Mouse (Mus musculus): ENCODE results near the gene Chpf.

Chpf gene

DNA sequence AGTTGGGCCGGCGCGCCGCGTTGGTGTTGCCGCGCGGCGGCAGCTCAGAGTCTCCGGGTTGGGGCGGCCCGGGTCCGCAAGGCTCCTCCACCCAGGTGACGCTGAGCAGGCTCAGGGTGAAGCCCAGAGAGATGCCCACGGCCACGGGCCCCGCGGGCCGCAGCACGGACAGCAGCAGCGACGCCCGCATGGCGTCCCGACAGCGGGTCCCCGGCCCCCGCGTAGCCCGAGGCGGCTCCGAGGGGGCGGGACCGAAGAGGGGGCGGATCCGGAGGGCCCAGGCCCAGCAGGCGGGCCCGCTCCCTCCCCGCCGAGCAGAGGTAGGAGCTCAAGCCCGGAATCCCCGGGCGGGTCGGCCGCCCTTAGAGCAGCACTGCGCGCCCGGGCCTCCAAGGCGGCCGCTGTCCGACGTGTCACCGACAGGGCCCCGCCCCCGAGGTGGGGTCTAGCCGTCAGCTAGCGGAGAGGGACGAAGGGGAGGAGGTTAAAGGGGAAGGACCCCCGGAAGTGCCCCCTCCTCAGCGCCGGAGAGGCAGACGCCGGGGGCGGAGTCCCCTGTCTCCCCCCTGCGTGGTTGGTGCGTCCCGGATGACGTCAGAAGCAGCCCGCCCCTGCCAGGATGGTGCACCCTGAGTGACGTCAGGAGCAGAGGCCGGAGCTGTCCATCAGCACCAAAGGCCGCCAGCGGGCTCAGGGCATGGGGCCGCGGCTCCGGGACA lies at the start of gene Chpf, which contains the start of gene Tmem198:
Chpf (minus strand) TSS at position 392 of the 719 bp plus-strand sequence.
Tmem198 (plus strand) TSS at position 617 of the 719 bp plus-strand sequence.
- DNase-seq (ENCODE audit: low read depth) = peak; percentile 98

DNA sequence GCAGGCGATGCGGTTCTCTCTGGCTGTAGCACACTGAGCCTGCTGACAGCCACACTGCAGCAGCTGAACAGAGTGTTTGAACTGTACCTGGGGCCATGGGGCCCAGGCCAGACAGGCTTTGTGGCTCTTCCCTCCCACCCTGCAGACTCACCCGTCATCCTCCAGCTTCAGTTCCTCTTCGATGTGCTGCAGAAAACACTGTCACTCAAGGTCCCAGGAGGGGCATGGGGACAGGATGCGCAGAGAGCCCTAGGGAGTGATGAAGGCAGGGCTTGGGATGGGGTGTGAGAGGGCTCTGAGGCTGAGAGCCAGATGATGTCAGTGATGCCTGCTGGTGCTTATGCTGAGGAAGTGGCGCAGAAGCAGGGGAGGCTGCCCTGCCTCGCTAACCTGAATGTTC lies 45.6 kb upstream of the Chpf start:
- no peak for DNase-seq (ENCODE audit: low read depth)

DNA sequence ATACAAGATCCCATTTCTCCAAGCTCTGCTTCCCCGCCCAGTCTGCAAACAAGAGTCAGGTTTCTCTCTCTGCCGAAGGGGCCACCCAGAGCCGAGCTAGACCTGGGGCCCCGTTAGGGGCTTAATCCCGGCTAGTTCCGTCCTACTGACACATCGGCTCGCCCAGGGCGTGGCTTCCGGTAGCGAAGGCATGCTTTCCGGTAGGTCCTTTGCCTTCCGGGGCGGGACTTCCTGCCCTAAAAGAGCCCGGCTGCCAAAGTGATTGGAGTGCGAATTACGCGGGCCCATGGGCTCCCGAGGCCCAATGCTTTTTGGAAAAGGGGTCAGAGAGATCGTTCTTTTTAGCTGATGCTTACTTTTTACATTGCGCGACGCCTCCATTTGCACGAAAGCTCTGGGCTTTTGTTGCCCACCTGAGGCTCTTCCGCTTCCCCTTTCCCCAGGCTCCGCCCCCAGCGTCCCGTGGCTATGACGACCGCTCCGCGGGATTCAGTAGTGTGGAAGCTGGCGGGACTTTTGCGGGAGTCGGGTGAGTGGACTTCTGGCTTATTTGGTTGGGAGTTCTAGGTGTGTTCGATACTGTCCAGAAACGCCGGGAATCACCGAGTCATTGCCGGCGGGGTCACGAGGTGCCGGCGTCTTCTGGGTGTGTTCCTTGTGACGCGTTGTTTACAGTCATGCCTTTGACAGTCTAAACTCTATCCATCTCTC lies 42.4 kb upstream of the Chpf start, which contains the start of gene Stk11ip:
Stk11ip (plus strand) TSS at position 209 of the 711 bp plus-strand sequence.
- DNase-seq (ENCODE audit: low read depth) = peak; percentile 99

DNA sequence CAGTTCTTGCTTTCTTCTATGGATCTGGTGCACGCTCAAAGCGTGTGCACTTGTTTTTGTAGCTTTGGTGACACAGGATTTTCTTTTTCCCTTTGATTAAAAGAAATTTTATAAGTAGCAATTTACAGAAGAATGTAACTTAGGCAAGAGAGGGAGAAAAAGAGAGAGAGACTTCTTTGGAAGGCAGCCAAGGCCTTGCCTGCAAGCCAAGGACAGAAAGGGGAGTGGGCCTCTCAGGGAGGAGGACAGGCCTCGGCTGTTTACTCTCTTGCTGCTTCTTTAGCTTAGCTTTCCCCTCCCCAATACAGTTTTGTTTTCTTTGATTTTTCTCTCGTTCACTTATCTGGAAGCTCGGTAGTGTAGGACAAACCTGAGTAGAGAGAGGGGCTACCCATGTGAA lies 40.5 kb upstream of the Chpf start:
- no peak for DNase-seq (ENCODE audit: low read depth)

DNA sequence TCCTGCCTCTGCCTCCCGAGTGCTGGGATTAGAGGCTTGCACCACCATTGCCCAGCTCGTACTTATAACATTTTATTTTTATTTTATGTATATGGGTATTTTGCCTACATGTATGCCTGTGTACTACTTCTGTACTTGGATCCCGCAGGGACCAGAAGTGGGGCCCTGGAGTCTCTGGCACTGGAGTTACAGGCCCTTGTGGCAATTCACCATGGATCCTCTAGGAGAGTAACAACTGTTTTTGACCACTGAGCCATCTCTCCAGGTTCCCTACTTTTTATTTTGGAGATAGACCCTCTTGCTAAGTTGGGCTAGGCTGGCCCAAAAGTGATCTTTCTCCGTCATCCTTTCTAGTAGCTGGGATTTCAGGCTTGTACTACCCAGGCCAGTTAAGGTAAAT lies 39.3 kb upstream of the Chpf start:
- no peak for DNase-seq (ENCODE audit: low read depth)

DNA sequence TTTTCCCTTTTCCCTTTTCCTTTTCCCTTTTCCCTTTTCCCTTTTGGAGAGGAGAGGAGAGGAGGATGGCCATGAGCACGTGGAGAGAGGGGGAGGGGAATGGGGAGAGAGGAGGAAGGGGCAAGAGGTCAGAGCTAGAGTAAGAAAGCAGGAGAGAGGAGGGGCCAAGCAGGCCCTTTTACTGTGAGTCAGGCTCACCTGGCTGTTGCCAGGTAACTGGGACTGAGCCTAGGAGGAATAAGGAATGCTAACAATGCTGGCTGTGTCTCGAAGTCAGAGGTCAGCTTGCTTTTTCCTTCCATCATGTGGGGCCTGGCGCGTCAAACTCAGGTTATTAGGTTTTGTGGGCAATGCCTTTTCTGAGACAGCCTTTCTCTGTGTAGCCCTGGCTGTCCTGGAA lies 38.9 kb upstream of the Chpf start:
- no peak for DNase-seq (ENCODE audit: low read depth)

DNA sequence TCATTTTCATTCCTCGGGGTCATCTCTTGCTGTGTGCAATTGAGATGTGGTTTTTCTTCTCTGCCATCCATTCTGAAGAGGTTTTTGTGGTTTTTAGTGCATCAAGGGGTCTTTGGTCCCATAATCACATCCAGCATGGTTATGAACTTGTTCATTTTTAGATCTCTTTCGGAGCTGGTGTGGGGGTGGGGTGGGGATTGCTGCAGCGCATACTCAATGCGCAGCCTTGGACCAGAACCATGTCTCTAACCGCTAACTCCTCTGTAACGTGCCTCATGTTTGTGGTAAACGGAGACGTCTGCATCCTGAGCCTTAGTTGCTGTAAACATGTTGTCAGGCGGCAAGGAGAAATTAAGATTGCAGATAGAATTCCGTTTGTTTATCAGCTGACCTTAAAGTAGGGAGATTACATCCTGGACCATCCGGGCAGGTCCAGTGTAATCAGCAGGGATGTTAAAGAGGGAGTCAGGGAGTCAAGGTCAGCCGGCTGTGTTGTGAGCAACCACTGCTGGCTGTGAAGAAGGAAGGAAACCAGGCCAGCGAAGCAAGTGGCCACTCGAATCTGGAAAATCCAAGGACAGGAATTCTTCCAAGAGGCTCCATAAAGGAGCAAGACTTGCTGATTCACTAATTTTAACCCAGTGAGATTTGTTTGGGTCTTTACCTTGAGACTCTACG lies 37.7 kb upstream of the Chpf start:
- DNase-seq (ENCODE audit: low read depth) = no peak

DNA sequence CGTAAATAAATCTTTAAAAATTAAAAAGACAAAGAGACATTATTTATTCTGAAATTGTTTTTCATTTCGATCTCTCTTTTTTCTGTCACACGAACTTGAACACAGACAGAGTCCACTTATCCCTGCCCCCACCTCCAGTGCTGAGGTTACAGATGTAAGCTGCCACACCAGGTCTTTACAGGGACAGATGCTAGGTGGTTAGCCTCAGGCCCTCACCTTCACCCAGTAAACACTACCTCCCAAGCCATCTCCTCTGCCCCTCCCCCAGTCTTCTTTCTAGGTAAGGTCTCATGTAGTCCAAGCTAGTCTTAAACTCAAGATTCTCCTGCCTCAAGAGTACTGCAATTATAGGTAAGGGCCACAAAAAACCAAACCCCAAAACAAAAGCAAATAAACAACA lies 33.4 kb upstream of the Chpf start:
- no peak for DNase-seq (ENCODE audit: low read depth)

DNA sequence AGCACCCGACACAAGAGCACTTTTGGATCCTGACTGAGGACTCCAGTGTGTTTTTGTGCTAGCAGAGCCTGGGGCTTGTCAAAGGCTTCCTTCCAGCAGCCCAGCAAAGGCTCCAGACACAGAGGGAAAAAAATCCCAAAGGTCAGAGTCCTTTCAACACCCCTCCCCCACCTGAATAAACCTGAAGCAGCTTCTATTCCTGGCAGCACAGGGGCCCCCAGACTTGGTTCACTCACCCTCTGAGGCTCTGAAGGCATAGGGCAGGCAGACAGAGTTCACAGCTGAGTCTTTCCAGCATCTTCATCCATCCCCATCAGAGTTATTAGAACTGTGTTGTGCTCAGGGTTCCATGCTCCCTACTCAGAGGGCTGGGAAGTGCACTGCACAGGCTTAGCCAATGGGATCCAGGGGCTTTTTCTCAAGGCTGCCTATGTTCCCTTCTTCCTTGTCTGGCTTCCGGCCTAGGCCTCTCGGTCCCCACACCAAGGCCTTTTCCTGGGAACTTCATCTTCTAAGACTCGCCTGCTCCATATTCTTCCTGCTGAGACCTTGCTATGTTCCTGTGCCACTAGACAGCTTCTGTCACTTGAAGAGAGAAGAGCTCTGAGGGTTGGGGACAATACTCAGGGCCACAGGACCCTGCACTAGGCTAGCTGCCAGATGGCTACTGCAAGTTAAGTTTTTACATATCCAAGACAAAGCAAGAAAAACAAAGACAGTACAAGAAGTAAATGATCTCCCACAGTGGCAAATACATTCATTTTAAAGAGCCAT lies 32.5 kb upstream of the Chpf start:
- DNase-seq (ENCODE audit: low read depth) = peak; percentile 31

DNA sequence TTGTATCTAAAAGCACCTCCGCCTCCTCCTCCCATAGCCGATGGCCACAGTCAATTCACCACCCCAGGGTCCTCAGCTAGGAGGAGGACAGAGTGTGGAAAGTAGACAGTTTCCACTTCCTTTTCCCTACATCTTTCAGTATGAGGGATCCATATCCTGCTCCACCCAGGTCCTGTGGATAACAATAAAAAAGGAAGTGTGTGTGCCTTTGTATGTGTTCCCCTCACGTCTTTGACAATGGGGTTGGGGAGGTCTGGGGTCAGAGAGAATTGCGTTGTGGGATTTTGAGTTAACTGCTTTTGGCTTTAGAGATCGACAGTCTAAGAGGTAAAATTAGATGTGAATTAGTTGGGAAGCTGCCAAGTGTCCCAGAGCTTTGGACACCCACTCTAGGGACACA lies 31.0 kb upstream of the Chpf start:
- no peak for DNase-seq (ENCODE audit: low read depth)

DNA sequence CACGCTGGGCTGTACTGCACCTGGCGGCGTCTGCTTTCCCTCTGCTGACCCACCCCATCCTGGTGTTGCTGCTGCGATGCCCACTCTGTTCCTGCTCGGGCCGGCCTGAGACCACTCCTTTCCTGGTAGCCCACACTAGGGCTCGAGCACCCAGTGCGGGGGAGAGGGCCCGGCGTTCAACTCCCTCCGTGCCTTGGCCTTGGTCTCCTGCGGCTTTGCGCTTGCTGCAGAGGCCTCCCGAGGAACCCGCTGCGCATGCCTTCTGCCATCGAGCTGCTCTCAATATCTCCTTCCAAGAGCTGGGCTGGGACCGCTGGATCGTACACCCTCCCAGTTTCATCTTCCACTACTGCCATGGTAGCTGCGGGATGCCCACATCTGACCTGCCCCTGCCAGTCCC lies 30.5 kb upstream of the Chpf start:
- no peak for DNase-seq (ENCODE audit: low read depth)

DNA sequence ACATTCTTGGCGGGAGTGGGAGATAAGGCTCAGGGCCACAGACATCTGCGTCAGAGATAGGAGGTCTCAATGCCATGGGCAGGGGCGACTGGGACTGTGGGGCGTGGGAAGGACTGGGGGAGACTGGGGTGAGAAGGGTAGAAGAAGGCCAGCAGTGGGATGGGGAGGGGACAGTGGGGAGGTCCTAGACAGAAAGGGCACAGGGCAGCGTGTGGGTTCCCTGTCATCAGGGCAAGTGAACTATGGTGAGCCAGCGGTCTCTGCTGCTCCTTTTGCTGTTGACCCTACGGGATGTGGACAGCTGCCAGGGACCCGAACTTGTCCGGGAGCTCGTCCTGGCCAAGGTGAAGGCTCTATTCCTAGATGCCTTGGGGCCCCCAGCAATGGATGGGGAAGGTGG lies 27.9 kb upstream of the Chpf start, which contains the start of gene Inha:
Inha (plus strand) TSS at position 72 of the 400 bp plus-strand sequence.
- no peak for DNase-seq (ENCODE audit: low read depth)

DNA sequence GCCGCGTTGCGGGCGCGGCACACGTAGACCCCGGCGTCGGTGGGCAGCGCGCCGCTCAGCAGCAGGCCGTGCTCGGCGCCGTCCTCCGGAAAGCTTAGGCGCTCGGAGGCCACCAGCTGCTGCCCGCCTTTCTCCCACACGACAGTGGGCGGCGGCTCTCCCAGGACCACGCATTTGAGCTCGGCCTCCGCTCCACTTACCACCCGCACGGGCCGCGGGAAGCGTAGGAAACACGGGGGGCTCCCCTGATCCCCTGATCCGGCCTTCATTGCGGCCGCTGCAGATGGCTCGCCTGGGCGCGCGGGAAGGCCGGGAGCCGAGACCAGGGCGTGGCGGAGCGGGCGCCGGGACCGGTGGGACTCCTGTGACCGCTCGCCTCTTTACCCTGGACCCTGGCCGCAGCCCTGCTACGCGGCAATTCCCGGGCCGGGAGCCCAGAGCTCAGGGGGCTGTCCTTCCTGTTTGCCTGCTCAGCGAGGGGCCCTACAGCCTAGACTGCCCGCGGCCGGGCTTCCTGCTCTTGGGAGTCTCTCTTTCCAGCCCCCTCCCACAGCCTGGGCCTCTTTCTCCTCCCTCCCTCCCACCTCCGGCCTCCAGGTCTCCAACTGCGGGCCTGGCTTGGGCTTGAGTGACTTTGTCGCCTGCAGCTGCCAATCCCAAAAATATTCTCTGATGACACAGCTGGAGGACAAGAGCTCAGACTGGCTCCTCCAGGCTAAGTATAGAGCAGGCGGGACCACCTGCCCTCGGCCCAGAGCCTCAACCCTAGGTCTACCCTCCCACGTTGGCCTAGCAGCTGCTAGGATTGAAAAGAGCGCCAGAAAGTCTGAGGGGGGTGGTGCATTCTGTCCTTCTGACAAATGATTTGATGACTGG lies 27.1 kb upstream of the Chpf start, which contains the start of gene Obsl1:
Obsl1 (minus strand) TSS at position 497 of the 876 bp plus-strand sequence.
- DNase-seq (ENCODE audit: low read depth) = peak; percentile 88

DNA sequence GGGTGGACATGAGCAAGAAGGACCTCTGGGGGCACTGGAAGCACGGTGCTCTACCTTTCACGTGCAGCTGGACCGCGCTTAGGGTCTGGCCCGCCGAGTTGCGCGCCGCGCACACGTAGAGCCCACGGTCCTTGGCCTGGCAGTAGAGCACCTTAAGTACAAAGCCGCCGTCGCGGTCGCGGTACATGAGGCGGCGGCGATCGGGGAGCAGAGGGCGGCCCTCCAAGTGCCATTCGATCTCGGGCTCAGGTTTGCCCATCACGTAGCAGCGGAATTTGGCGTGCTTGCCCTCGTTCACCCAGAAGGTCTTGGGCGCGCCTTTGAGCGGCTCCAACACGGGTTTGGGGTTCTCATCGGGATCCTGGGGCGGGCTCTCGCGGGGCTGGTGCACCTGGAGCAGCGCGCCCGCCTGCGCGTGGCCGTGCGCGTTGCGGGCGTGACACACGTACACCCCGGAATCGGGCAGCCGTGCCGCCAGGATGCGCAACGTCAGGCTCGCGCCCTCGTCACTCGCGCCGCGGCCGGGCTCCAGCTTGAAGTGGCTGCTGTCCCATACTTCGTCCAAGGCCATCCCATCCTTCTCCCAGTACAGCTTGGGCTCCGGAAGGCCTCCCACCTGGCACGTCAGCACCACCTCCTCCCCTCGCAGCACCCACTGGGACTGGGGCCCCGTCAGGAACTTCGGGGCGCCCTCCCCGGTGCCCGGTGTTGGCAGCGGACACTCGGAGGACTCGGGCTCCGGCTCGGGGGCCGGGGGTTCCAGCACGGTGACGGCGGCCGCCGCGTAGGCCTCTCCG lies 26.2 kb upstream of the Chpf start:
- DNase-seq (ENCODE audit: low read depth) = peak; percentile 83

DNA sequence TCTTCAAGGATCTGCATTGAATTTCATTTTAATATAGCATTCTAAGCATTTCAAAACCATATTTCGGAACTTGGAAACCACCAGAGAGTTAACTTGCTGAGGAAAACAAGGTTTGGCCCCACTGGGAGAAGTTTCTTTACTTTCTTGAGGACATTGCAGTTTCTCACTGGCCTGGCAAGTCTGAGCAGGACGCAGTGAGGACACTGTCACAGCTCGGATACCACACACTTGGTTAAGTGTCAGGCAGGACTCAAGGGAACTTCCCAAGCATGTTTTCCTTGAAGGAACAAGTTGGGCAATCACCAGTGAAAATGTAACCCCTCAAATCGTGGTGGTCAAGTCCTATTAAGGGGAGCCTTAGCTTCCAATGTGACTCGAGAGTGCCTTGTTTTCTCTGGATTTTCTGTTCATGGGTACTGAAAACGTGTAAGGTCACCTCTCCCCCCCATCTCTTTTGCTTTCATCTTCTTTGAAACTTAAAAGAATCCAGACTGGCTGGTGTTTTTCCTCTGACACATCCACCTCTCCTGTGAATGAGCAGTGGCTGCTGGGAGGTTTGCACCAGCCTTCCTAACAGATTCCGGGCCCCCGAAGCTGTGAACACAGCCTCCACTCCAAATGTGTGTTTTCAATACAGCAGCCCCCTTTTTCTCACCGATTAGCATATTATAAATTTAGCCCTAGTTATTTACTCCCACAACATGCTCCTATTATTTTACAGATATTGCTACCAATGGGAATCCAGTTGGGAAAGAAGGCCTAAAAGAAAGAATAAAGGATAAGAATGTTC lies 25.3 kb upstream of the Chpf start:
- no peak for DNase-seq (ENCODE audit: low read depth)

DNA sequence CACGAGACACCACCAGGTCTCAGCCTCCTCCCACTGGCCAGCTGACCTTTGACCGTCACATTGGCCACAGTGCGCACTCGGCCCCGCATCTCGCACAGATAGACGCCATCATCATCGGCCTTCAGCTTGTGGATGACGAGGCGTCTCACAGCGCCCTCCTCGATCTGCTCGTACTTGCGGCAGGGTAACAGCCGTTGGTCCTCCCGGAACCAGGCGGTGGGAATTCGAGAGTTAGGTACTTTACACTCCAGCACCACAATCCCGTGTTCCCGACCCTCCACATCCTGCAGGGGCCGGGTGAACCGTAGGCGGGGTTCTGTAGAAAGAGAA lies 24.5 kb upstream of the Chpf start:
- no peak for DNase-seq (ENCODE audit: low read depth)

DNA sequence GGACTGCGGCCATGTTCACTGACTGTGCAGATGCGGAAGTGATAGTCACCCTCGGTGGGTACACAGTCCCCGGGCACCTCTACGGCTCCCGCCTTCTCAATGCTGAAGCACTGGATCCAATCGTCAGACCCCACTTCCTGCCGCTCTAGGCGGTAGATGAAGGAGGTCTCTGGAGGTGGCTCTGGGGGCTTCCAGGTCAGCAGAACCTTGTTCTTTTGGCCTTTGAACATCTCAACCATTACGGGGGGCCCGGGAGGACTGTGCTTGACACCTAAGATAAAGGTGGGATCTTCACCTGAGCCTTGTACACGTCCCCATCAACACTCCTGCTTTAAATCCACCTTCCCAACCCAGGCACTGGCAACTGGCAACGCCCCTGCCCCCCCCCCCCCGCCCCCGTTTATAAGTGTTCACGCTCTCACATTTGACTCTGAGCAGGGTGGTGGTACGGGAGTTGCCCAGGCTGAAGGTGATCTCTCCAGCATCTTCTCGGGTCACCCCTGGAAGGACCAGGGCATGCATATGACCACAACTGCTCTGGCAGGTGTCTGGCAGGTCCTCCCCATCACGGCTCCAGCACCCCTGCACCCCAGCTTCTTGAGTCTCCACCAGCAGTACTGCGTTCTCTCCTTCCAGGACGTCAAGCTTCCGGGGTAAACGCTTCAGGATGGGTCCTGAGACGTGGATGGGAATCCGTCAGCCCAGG lies 24.0 kb upstream of the Chpf start:
- DNase-seq (ENCODE audit: low read depth) = no peak

DNA sequence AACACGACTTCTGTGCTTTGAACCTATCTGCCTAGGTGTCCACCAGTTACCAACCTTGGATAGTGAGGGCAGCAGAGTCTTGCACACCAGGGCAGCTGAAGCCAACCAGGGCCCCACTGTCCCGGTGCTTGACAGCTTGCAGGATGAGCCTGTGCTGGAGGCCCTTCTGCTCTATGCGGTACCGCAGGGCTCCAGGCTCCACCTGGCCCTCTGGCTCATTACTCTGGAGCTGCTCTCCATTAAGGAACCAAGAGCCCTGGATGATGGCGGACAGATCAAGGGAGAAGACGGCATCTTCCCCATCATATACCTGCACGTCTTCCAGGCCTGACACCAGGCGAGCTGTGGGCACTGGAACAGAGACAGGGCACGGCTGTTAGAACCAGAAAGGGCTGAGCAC lies 22.8 kb upstream of the Chpf start:
- DNase-seq (ENCODE audit: low read depth) = no peak

DNA sequence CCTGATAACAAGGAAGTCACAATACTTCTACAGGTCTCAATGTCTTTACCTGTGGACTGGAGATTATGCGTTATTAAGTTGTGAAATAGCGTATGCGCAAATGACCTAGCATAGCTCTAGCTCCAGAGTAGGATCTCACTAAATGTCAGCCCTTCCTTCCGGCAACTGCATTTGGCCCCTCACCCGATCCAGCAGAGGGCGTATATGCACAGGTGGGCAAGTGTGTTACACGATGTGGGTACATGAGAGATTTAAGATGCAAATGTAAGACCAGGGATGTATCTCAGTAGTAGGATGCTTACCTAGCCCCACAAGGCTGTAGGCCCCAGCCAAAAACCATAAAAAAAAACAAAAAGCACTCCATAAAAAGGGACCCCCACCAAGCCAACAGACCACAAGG lies 20.3 kb upstream of the Chpf start:
- peak; percentile 51 for DNase-seq (ENCODE audit: low read depth)

All from NIH3T3 (cell line).